Mouse (Mus musculus) forebrain, embryonic 14.5 days (tissue): Measurements from ENCODE around the gene Pax3. TPM values are rescaled to one million over a fixed set of nuclear protein-coding genes. Genes with fewer than 3 reads are reported as not detected.
A peak's percentile ranks its signal among the peaks of the same experiment; 100 is the strongest.

ENCODE experiments used
- ATAC-seq: fragments of 200-750 bp; cut with Nextera tagmentation; 2 replicates; pipeline ENCODE4 v1.8.0; 2017; ENCODE audit warnings: mild to moderate bottlenecking, moderate library complexity
- DNase-seq: peaks from one replicate; pipeline ENCODE4 v3.0.0-alpha.2; 2015; ENCODE audit warnings: low spot score
- H3K27ac ChIP-seq: fragments of 300-500 bp; sonication (generic); 2 replicates; pipeline ENCODE4 v1.5.1; 2014; ENCODE audit warnings: low read depth, mild to moderate bottlenecking, control low read depth, low read length, moderate library complexity
- H3K27me3 ChIP-seq: fragments of 300-500 bp; sonication (generic); replicated peaks from 2 replicates; pipeline ENCODE4 v1.6.1; 2014; ENCODE audit warnings: low read length, control low read depth, mixed read lengths; ENCODE audit not compliant: control insufficient read depth, insufficient read depth
- H3K36me3 ChIP-seq: fragments of 300-500 bp; sonication (generic); 2 replicates; pipeline ENCODE4 v1.6.1; 2014; ENCODE audit warnings: low read length, control low read depth; ENCODE audit not compliant: control insufficient read depth, insufficient read depth
- H3K4me1 ChIP-seq: fragments of 300-500 bp; sonication (generic); 2 replicates; pipeline ENCODE4 v1.6.1; 2014; ENCODE audit warnings: antibody characterized with exemption, low read length, control low read depth; ENCODE audit not compliant: control insufficient read depth, insufficient read depth
- H3K4me2 ChIP-seq: fragments of 300-500 bp; sonication (generic); 2 replicates; pipeline ENCODE4 v1.6.1; 2014; ENCODE audit warnings: mild to moderate bottlenecking, control low read depth, low read length
- H3K4me3 ChIP-seq: fragments of 300-500 bp; sonication (generic); 2 replicates; pipeline ENCODE4 v1.5.1; 2014; ENCODE audit warnings: low read depth, low read length, control low read depth
- H3K9ac ChIP-seq: fragments of 300-500 bp; sonication (generic); 2 replicates; pipeline ENCODE4 v1.6.1; 2014; ENCODE audit warnings: mild to moderate bottlenecking, low read length, control low read depth, moderate library complexity
- H3K9me3 ChIP-seq: fragments of 300-500 bp; sonication (generic); replicated peaks from 2 replicates; pipeline ENCODE4 v1.6.1; 2016; ENCODE audit warnings: low read length, control low read depth, mixed read lengths; ENCODE audit not compliant: control insufficient read depth
- WGBS: fragments of 180-500 bp; shearing (Covaris S2); extraction: QIAGEN DNeasy Blood & Tissue Kit; methylation state at CpG from one replicate; pipeline ENCODE4 v1.1.7; 2014; 5-methylcytosine and 5-hydroxymethylcytosine counted together
- polyA plus RNA-seq: library from polyadenylated mRNA; unstranded; fragments of >200 nt; fragmentation: Nextera tagmentation; extraction: Ambion mirVana; gene quantifications from 2 replicates; pipeline ENCODE4 v1.2.1, GENCODE M21; 2014

Gene Pax3
- 0.24 and 0.33 TPM in 2 replicates for polyA plus RNA-seq

DNA sequence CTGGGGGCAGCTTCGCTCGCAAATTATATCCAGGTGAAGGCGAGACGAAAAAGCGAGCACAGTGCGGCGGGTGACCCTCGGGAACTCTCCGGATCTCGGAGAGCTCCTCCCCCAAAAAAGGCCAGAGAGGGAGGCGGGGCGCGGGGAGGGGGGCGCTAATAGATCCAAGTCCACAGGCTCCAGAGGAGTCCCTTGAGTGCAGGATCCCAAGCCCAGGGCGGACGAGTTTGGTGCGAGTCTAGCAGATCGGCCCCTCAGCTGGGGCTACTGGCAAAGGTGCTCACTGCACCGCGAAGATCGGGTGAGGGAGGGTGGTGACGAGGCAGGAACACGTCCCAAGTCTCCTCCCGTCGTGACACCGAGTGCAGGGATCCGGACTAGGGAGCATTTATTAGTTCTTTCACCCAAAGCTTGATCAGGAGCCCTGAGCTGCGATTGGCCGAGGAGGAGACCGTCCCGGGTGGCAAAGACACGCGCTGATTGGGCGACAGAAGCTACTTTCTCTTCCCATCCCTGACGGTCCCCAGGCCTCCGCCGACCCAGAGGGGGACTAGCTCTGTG is at the start of gene Pax3:
Gene Pax3, minus strand, starts transcription at position 384 of the 561 bp plus-strand sequence.
- H3K9me3 ChIP-seq: no peaks in the 10 kb centered on the region
- H3K4me1 ChIP-seq: peaks cover 5% of the 10 kb centered on the region; the same call in 1 of the 2 replicates
- H3K4me2 ChIP-seq: peak within 1 kb of the TSS; percentile 21
- H3K36me3 ChIP-seq: no peaks in the 10 kb centered on the region
- peak within 1 kb of the TSS; percentile 16 for H3K4me3 ChIP-seq
- H3K27ac ChIP-seq: no peak within 1 kb of the TSS
- WGBS: under 1% methylated on average over 37 of the region's 37 CpGs
- DNase-seq (no peak), ATAC-seq (peak; percentile 22; the same call in 1 of the 2 replicates)
- no peak within 1 kb of the TSS for H3K9ac ChIP-seq
- peaks cover 97% of the 10 kb centered on the region for H3K27me3 ChIP-seq

DNA sequence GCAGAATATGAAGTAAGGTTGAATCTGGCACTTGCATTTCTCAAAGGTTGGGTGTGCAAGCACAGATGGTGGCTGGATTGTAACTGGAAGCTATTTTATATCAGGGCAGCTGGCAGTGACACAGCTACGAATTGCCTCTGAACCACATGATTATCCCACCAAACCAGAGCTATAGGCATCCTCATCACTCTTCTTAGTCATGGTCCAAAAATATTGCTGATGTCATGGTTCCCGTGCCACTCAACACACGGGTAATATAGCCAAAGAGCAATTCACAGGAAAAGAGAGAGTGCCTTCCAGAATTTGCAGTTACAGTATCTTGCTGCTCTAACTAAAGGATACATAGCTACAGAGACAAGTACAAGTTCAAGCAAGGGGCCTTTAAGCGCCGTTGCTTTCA is 37.4 kb upstream of the Pax3 start:
- ATAC-seq (no peak), DNase-seq (no peak)
- no peak overlapping the region for H3K27ac ChIP-seq
- H3K9ac ChIP-seq: no peak overlapping the region
- no peaks in the 10 kb centered on the region for H3K36me3 ChIP-seq
- H3K4me2 ChIP-seq: no peak overlapping the region
- H3K27me3 ChIP-seq: no peaks in the 10 kb centered on the region
- H3K4me3 ChIP-seq: no peak overlapping the region
- WGBS: 85% methylated on average over 5 of the region's 5 CpGs
- no peaks in the 10 kb centered on the region for H3K4me1 ChIP-seq
- H3K9me3 ChIP-seq: no peaks in the 10 kb centered on the region

DNA sequence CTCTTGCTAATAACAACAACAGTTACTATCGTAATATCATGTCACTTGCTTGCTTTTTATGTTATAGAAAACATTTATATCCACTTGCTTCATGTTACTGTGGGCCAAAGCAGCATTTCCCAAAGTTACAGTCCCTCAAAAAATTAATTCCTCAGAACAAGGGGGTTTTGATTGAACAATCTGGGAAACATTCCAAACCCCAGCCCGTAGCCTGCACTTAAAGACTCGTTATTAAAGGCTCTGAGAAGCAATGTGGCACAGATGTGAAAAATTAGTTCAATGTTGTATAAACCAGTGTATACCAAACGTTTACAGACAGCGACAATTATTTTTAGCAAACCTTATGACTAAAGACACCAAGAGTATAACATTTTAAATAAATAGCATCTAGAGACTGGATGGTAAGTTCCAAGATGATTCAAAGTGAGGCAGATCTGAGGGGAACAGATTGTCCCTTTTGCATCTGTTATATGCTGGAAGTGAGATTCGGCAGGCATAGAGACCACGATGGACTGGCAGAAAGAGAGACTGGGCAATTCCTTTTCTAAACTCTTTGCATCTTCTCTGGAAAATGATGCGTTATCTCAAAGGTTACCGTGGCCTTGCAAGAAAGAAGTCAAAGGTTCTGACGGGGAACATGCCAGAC is 35.1 kb upstream of the Pax3 start:
- 62% methylated on average over 10 of the region's 10 CpGs for WGBS
- no peak for ATAC-seq

DNA sequence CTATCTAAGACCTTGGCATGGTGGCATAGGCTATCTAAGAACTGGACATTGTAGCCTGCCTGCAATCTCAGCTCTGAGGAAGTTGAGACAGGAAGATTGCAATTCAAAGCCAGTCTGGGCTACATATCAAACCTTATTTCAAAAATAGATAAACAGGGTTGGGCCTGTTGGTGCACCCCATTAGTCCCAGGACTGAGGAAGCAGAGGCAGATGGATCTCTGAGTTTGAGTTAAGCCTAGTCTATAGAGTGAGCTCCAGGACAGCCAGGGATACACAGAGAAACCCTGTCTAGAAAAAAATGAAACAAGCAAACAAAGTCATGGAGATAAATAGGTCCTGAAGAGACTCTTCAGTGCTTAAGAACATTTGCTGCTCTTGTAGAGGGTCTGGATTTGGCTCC is 32.9 kb upstream of the Pax3 start:
- ATAC-seq: no peak
- no peaks in the 10 kb centered on the region for H3K27me3 ChIP-seq
- H3K9ac ChIP-seq: no peak overlapping the region
- no peak overlapping the region for H3K4me3 ChIP-seq
- no peak overlapping the region for H3K4me2 ChIP-seq
- H3K4me1 ChIP-seq: no peaks in the 10 kb centered on the region
- no peaks in the 10 kb centered on the region for H3K36me3 ChIP-seq
- H3K9me3 ChIP-seq: no peaks in the 10 kb centered on the region
- no peak overlapping the region for H3K27ac ChIP-seq
- no peak for DNase-seq

More for the DNA sequence above, 35.1 kb upstream of the Pax3 start:
- Histone ChIP-seq H3K27ac (no peak overlapping the region), H3K4me3 (no peak overlapping the region), H3K4me1 (no peaks in the 10 kb centered on the region), H3K27me3 (no peaks in the 10 kb centered on the region), H3K4me2 (no peak overlapping the region), H3K9me3 (no peaks in the 10 kb centered on the region), H3K36me3 (no peaks in the 10 kb centered on the region), H3K9ac (no peak overlapping the region)
- DNase-seq: peak; percentile 42

DNA sequence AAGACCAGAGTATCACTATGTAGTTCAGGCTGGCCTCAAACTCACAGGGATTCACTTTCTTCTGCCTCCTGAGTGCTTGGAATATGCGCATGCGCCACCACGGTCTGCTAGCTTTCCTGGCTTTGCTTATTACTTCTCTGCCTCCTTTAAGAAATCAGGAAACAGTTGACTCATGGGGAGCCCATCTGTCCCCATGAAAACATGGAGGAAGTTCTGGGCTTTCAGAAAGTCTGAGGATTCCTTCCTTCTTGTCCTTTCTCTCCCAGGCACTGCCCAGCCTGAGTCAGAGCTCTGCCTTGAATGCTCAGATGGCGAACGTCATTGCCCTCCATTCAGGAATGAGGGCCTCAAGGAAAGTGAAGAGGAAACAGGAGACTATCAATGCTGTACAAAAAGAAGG is 31.8 kb upstream of the Pax3 start:
- no peaks in the 10 kb centered on the region for H3K4me1 ChIP-seq
- no peak for DNase-seq
- no peak overlapping the region for H3K27ac ChIP-seq
- no peaks in the 10 kb centered on the region for H3K27me3 ChIP-seq
- no peak for ATAC-seq
- no peak overlapping the region for H3K4me3 ChIP-seq
- 75% methylated on average over 5 of the region's 5 CpGs for WGBS
- H3K4me2 ChIP-seq: no peak overlapping the region
- no peaks in the 10 kb centered on the region for H3K36me3 ChIP-seq
- no peak overlapping the region for H3K9ac ChIP-seq
- H3K9me3 ChIP-seq: no peaks in the 10 kb centered on the region

DNA sequence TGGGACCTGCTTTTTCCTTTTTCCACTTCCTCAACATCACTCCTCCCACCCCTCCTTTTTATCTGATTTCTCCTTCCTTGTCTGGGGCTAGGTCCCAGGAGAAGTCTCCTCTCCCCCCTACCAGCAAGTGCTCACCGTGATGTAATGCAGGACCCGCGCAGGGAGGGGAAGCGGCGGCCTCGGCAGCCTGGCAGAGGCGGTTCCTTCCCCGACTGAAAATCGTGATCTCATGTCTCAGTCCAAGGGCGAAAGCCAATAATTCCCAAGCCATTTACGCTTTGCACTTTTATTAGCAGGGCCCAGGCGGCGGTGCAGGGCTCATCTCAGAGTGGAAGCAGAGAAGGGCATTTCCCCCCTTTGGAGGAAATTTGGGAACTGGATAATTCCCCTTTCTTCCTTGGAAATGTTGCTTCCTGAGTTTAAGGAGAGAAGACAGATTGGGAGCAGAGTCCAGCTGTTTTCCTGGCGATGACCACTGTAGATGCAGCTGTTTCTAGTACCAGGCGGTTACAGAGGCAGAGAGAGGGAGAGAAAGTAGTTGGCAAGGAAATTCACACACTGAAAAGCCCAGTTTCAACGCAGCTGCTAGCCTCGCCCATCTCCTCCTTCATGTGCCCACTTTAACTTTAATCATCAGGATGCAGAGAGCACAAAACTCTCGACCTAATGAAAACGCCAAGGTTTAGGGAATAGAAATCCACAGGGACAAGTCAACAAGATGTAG is 21.3 kb upstream of the Pax3 start:
- Histone ChIP-seq H3K9ac (no peak overlapping the region), H3K27ac (no peak overlapping the region), H3K27me3 (peaks cover 81% of the 10 kb centered on the region), H3K4me1 (peaks cover 14% of the 10 kb centered on the region), H3K4me2 (no peak overlapping the region), H3K36me3 (no peaks in the 10 kb centered on the region), H3K4me3 (peak overlapping the region; percentile 44), H3K9me3 (no peaks in the 10 kb centered on the region)
- DNase-seq: no peak
- WGBS: 2% methylated on average over 19 of the region's 19 CpGs
- no peak for ATAC-seq

DNA sequence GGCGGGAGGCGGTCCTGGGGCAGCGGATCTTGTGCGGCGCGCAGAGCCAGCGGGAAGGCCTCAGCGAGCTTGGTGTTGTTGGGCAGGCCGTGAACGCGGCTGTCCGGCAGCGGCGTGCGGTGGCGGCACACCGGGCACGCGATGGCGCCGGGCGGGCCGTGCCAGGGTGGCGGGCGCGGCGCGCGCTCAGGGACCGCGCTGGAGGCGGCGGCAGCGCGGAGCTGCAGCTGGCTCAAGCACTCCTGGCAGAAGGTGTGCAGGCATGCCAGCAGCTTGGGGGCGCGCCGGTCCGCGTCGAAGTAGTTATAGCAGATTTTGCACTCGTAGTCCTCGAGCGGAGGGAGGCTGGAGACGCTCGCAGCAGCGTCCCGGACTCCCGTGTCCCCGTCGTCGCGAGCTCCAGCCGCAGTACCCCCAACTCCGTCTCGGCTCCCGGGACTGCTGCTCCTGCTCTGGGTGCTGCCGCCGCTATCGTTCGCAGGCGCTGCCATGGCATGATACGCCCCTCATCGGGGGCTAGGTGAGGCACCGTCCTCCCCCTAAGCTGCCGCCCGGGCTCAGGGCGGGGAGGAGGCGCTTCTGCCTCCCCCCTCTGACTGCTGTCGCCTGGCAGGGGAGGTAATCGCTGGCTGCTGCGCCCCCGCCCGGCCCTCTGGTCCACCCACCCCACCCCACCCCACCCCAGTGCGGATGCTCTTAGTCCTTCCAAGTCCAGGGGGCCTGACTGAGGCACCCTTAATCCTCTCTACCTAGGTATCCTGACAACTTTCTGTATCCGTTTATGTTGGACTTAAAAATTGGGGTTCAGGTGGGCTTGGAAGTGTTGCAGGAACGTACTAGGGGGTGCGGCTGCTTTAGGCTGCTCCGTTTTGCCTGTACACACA is 20.5 kb upstream of the Pax3 start:
- peak overlapping the region; percentile 46 for H3K9ac ChIP-seq
- peak; percentile 57; the same call in 1 of the 2 replicates for ATAC-seq
- H3K36me3 ChIP-seq: no peaks in the 10 kb centered on the region
- H3K4me1 ChIP-seq: peaks cover 14% of the 10 kb centered on the region
- no peak for DNase-seq
- peak overlapping the region; percentile 44 for H3K4me3 ChIP-seq
- H3K4me2 ChIP-seq: peak overlapping the region; percentile 89
- no peak overlapping the region for H3K27ac ChIP-seq
- H3K9me3 ChIP-seq: no peaks in the 10 kb centered on the region
- under 1% methylated on average over 44 of the region's 79 CpGs for WGBS
- H3K27me3 ChIP-seq: peaks cover 87% of the 10 kb centered on the region

DNA sequence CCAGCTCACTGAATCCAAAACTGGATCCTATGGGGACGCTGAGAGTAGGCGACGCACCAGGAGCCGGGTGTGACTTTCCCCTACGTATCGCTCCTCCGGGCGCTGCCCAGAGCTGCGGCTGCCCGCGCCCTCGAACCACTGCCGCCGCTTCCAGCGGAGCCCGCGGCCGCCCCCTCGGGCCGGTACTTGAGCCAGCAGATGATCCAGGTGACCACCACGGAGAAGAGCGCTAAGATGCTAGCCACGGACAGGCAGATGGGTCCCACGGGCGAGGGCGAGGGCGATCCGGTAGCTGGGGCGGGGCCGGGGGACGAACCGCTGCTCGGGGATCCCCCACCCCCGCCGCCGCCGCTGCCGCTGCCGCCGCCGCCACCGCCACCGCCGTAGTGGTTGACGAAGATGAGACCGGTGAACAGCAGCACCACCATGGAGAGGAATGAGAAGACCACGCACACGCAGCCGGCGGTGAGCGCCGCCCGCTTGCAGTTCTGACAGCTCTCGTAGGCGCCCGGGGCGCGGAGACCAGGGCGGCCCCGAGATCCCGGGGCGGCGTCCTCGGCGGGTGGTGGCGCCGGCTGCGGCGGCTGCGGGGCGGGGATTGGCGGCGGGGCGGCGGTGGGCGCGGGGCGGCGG is 19.7 kb upstream of the Pax3 start:
- ATAC-seq: peak; percentile 71
- Histone ChIP-seq H3K36me3 (no peaks in the 10 kb centered on the region), H3K27ac (no peak overlapping the region), H3K4me3 (peak overlapping the region; percentile 44), H3K4me2 (peak overlapping the region; percentile 89), H3K27me3 (peaks cover 95% of the 10 kb centered on the region), H3K9me3 (no peaks in the 10 kb centered on the region), H3K9ac (peak overlapping the region; percentile 46), H3K4me1 (peaks cover 14% of the 10 kb centered on the region)
- no peak for DNase-seq
- under 1% methylated on average over 56 of the region's 79 CpGs for WGBS
